Mouse (Mus musculus) olfactory bulb, adult 2 months (tissue): ENCODE measurements at regions not wholly inside any gene's neighbourhood (a gene's known extent, or its start where the extent isn't known, plus 50 kb on each side); places are given as distances from the start of the nearest gene placed in this dataset.

Experiments used
- CTCF ChIP-seq: fragments of 200-500 bp; IDR thresholded peaks from 2 replicates; pipeline ENCODE4 v1.5.1; 2012; ENCODE audit warnings: low read depth, mild to moderate bottlenecking, low read length, moderate library complexity; ENCODE audit not compliant: insufficient read depth
- POLR2A ChIP-seq: fragments of 200-500 bp; IDR thresholded peaks from 2 replicates; pipeline ENCODE4 v1.6.1; 2012; ENCODE audit warnings: mild to moderate bottlenecking, low read depth, low read length, moderate library complexity; ENCODE audit not compliant: insufficient read depth

DNA sequence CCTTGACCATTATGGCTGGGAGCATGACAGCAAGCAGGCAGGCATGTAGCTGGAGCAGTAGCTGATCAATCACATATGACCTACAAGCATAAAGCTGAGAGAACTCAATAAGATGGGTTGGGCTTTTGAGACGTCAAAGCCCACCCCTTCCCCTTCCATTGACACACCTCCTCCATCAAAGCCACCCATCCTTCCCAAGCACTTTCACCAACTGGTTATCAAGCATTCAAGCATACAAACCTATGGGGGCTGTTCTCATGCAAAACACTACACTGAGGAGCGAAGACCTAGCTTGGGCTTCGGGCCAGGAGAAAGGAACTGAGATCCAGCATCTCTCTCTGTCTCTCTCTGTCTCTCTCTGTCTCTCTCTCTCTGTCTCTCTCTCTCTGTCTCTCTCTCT lies 118.4 kb upstream of the Tle3 start:
- no peak for TF ChIP-seq POLR2A
- no peak for TF ChIP-seq CTCF
